Mouse (Mus musculus) liver, embryonic 14.5 days (tissue): ENCODE results near the gene Wdtc1. TPM values are rescaled to one million over a fixed set of nuclear protein-coding genes. Genes with fewer than 3 reads are reported as not detected.

Experiments
- ATAC-seq: fragments of 200-750 bp; cut with Nextera tagmentation; 2 replicates; pipeline ENCODE4 v1.8.0; 2017; ENCODE audit warnings: moderate number of reproducible peaks, mild to moderate bottlenecking, moderate library complexity; ENCODE audit not compliant: insufficient read depth
- DNase-seq, 3 experiments: peaks; one replicate each; pipeline ENCODE4 v3.0.0-alpha.2; 2012 to 2013; ENCODE audit warnings: low read depth in 3 of 3, low spot score in 3 of 3
- H3K27ac ChIP-seq: fragments of 300-500 bp; sonication (generic); 2 replicates; pipeline ENCODE4 v1.5.1; 2014; ENCODE audit warnings: moderate library complexity, mild to moderate bottlenecking, control low read depth, inconsistent platforms
- H3K27me3 ChIP-seq: fragments of 300-500 bp; sonication (generic); 2 replicates; pipeline ENCODE4 v1.6.1; 2014; ENCODE audit warnings: mild to moderate bottlenecking, low read length, moderate library complexity; ENCODE audit not compliant: control insufficient read depth, insufficient read depth
- H3K36me3 ChIP-seq: fragments of 300-500 bp; sonication (generic); replicated peaks from 2 replicates; pipeline ENCODE4 v1.6.1; 2014; ENCODE audit warnings: low read depth; ENCODE audit not compliant: control insufficient read depth, insufficient read depth
- H3K4me1 ChIP-seq, 2 experiments: fragments of 200-500 bp in 1 of 2; fragments of 300-500 bp in 1 of 2; sonication (generic) in 1 of 2; replicated peaks; 2 replicates each; pipeline ENCODE4 v1.6.1; 2012 to 2014; ENCODE audit warnings: antibody characterized with exemption in 1 of 2, inconsistent platforms in 1 of 2, low read length in 1 of 2; ENCODE audit not compliant: control insufficient read depth in 2 of 2, insufficient read depth in 2 of 2
- H3K4me2 ChIP-seq: fragments of 300-500 bp; sonication (generic); 2 replicates; pipeline ENCODE4 v1.6.1; 2014; ENCODE audit warnings: low read depth, mild to moderate bottlenecking, control low read depth, moderate library complexity
- H3K4me3 ChIP-seq, 2 experiments: fragments of 200-500 bp in 1 of 2; fragments of 300-500 bp in 1 of 2; sonication (generic) in 1 of 2; 2 replicates each; pipeline ENCODE4 v1.5.1; 2012 to 2014; ENCODE audit warnings: low read depth in 2 of 2, low read length in 2 of 2, mild to moderate bottlenecking in 2 of 2, control low read depth in 1 of 2, inconsistent platforms in 1 of 2, moderate library complexity in 1 of 2; ENCODE audit not compliant: insufficient read depth in 1 of 2
- H3K9ac ChIP-seq: fragments of 300-500 bp; sonication (generic); replicated peaks from 2 replicates; pipeline ENCODE4 v1.6.1; 2014; ENCODE audit warnings: mild to moderate bottlenecking, control low read depth, moderate library complexity
- H3K9me3 ChIP-seq: fragments of 300-500 bp; sonication (generic); 2 replicates; pipeline ENCODE4 v1.6.1; 2016; ENCODE audit warnings: low read length, mixed read lengths; ENCODE audit not compliant: control insufficient read depth
- CTCF ChIP-seq: IDR thresholded peaks from 2 replicates; pipeline ENCODE4 v1.5.1; 2016; ENCODE audit warnings: antibody characterized with exemption, low read depth, control low read depth
- EP300 ChIP-seq: IDR thresholded peaks from 2 replicates; pipeline ENCODE4 v1.6.1; 2016; ENCODE audit warnings: antibody characterized with exemption, low read depth
- WGBS: fragments of 180-500 bp; shearing (Covaris S2); extraction: QIAGEN DNeasy Blood & Tissue Kit; methylation state at CpG from one replicate; pipeline ENCODE4 v1.1.7; 2014; ENCODE audit not compliant: insufficient replicate concordance; 5-methylcytosine and 5-hydroxymethylcytosine counted together
- polyA plus RNA-seq, 2 experiments: library from polyadenylated mRNA; depleted of rRNA in 1 of 2; stranded (reverse) in 1 of 2; unstranded in 1 of 2; fragments of >200 nt; fragmentation: Nextera tagmentation in 1 of 2; extraction: Ambion mirVana in 1 of 2; gene quantifications; 2 replicates each; pipeline versions ENCODE4 v1.2.1 to v1.2.3; 2012 to 2014

Gene Wdtc1
- polyA plus RNA-seq, 2 experiments: 6.4 to 7.3 TPM

- Histone ChIP-seq H3K27me3 (no peaks in the 10 kb centered on the region), H3K4me1 (peaks cover 34 to 36% of the 10 kb centered on the region in 2 experiments), H3K27ac (no peak overlapping the region), H3K9ac (no peak overlapping the region), H3K36me3 (peaks cover 2% of the 10 kb centered on the region; the same call in 1 of the 2 replicates), H3K9me3 (no peaks in the 10 kb centered on the region), H3K4me2 (no peak overlapping the region), H3K4me3 (no peak overlapping the region)
- TF ChIP-seq EP300 (no peak), CTCF (no peak)
- ATAC-seq: no peak
- WGBS: 77% methylated on average over 8 of the region's 8 CpGs
- DNase-seq: no peak
These were observed 27.9 kb upstream of the Wdtc1 start for GRCm38 (mm10) chr4:133381141-133381540.

DNA sequence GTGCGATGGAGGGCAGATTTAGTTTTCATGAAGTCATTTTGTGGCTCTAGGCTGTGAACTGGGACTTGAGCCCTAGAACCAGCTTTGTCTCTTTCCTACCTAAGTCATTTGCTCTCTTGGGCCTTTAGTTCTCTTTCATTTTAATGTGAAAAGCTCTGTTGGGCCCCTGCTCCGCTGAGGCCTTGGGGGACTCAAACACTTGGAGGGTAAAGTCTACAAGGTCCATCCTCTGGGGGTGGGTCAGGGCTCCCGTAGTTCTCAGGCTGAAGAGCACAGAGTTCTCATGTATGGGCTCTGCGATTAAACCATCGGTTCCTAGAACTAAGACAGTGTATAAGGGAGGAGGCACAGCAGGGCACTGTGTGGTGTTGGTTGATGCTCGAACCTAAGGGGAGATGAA lies 27.3 kb upstream of the Wdtc1 start:
- no peak overlapping the region for H3K4me2 ChIP-seq
- DNase-seq (no peak), ATAC-seq (no peak)
- no peak overlapping the region for H3K27ac ChIP-seq
- no peak overlapping the region for H3K4me3 ChIP-seq
- H3K9me3 ChIP-seq: no peaks in the 10 kb centered on the region
- 80% methylated on average over 6 of the region's 6 CpGs for WGBS
- H3K27me3 ChIP-seq: no peaks in the 10 kb centered on the region
- TF ChIP-seq EP300 (no peak), CTCF (no peak)
- peaks cover 37 to 41% of the 10 kb centered on the region in 2 experiments for H3K4me1 ChIP-seq
- H3K9ac ChIP-seq: no peak overlapping the region
- H3K36me3 ChIP-seq: peaks cover 2% of the 10 kb centered on the region; the same call in 1 of the 2 replicates

DNA sequence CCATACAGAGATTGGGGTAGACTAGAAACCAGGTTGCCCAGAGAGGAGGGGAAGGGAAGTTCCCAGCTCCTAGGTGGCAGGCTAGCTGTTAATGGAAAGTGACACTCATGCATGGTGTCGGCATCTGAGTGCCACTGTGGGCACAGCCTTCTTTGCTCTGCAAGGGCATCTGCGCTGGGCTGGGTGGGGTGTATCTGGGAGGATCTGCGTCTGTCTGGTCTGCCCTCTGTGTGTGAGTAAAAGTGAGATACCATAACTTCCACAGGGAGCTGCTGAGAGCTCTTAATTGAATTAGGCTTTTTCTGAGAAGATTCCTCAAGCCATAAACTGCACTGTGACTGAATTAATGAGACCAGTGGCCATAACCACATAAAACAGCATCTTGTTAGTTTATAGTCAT lies 26.6 kb upstream of the Wdtc1 start:
- no peak for ATAC-seq
- TF ChIP-seq EP300 (no peak), CTCF (no peak)
- Histone ChIP-seq H3K27ac (no peak overlapping the region), H3K27me3 (no peaks in the 10 kb centered on the region), H3K9ac (peak overlapping the region; percentile 18; the same call in 1 of the 2 replicates), H3K4me3 (no peak overlapping the region), H3K4me1 (peaks cover 40 to 45% of the 10 kb centered on the region in 2 experiments), H3K4me2 (peak overlapping the region; percentile 29; the same call in 1 of the 2 replicates), H3K36me3 (peaks cover 2% of the 10 kb centered on the region; the same call in 1 of the 2 replicates), H3K9me3 (no peaks in the 10 kb centered on the region)
- DNase-seq: no peak
- WGBS: 25% methylated on average over 3 of the region's 3 CpGs

DNA sequence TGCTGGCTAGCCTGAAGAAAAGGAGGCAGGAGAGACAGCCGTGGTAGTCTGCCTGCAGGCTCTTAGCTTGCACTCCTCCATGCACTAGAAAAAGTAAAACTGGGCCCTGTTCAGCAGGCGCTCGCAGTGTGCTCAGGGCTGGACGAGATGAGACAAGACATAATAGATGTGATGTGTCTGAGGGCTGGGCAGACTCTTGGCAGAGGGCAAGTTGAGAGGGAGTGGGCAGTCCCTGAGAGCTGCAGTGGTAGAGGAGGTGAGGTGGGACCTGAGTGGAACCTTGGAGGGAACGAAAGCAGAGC lies 25.7 kb upstream of the Wdtc1 start:
- Histone ChIP-seq H3K4me2 (peak overlapping the region; percentile 35), H3K9me3 (no peaks in the 10 kb centered on the region), H3K27me3 (no peaks in the 10 kb centered on the region), H3K4me3 (no peak overlapping the region), H3K36me3 (peaks cover 2% of the 10 kb centered on the region; the same call in 1 of the 2 replicates), H3K4me1 (peaks cover 42 to 47% of the 10 kb centered on the region in 2 experiments), H3K9ac (peak overlapping the region; percentile 6), H3K27ac (peak overlapping the region; percentile 12)
- 68% methylated on average over 5 of the region's 5 CpGs for WGBS
- no peak for ATAC-seq
- TF ChIP-seq CTCF (no peak), EP300 (no peak)
- DNase-seq: no peak

- Histone ChIP-seq H3K27me3 (no peaks in the 10 kb centered on the region), H3K4me2 (peak overlapping the region; percentile 35), H3K27ac (peak overlapping the region; percentile 12), H3K9me3 (no peaks in the 10 kb centered on the region), H3K4me1 (peaks cover 48 to 53% of the 10 kb centered on the region in 2 experiments), H3K36me3 (peaks cover 2% of the 10 kb centered on the region; the same call in 1 of the 2 replicates), H3K4me3 (no peak overlapping the region), H3K9ac (peak overlapping the region; percentile 6)
- 6% methylated on average over 13 of the region's 13 CpGs for WGBS
- peak; percentile 84 for ATAC-seq
- peak in 2 of 3 experiments; percentile 58 to 62 for DNase-seq
- no peak for TF ChIP-seq EP300
- TF ChIP-seq CTCF: peak; percentile 9; the same call in 1 of the 2 replicates
These were observed 25.2 kb upstream of the Wdtc1 start for GRCm38 (mm10) chr4:133378236-133379045.
